Mouse (Mus musculus): ENCODE measurements at regions not wholly inside any gene's neighbourhood (a gene's known extent, or its start where the extent isn't known, plus 50 kb on each side); places are given as distances from the start of the nearest gene placed in this dataset.
"Not testable (repeated sequence)": the region's sequence is repeated elsewhere in the genome, so short reads cannot be mapped to it uniquely, and the experiment has no call there.

DNA sequence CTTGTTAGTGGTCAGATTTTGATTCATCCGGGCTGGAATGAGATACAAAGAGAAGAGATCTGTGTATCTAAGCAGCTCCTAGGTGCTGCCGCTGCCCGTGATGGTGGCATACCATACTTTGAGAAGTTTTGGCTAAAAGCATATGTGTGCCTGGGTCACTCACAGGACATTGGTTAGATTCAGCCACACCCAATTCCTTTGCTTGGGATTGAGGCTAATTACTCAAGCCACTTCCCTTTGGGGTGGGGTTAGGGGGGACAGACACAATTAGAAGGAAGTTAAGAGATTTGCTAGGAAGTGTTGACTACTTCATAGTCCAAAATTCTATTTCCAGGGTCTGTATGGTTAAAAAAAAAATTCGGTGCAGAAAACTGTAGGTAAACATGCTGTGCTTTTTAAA, 97.9 kb upstream of the Klf4 start:
- DNase-seq (ENCODE audit: low read depth, low spot score) = not testable (repeated sequence)
- WGBS = 79% methylated on average over 4 of the region's 4 CpGs

DNA sequence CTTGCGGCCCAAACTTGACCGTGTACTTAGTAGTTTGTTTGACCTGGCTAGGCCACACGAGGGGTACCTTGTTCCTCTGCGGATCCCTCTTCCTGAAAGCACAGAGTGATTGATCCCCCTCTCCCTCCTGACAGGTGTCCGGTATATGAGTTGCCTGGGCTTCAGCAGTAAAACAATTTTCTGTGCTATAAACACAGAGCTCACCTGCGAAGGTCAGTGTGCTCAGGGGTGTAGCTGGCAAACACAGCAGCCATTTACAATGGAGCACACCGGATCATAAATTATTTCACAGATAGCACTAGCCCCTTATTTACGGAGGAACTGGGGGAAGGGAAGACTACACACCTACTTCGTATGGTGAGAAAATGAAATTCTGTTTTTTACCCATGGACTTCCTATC, 92.5 kb upstream of the Klf4 start:
- WGBS = 34% methylated on average over 9 of the region's 9 CpGs
- peak; percentile 70 for DNase-seq (ENCODE audit: low read depth, low spot score)

DNA sequence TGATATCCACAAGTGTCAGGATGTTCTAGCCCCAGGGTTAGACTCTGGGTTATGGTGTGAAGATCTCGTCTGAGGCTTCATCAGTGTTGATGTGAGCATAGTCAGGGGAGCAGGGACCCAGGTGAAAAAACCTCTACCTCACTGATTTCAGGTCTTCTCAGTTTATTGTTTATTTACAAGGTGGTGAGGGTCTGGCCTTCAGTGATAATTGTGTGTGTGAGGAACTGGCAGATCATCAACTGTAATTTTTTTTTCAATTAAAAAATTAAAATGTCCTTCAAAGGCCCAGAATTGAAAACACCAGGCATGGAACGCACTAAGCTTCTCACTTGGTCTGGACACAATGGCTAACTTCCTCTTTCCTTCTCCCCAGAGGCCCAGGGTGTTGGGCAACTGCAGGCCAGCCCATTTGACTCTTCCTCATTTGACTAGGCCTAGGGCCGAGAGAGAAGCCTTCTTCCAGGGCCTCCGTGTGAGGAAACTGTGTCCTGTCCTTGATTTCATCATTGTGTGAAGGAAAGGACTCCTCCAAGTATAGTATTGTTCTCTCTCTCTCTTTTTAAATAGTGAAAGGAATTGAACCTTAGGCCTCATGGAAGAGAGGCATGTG, 91.0 kb upstream of the Klf4 start:
- no peak for DNase-seq (ENCODE audit: low read depth, low spot score)
- WGBS = 63% methylated on average over 4 of the region's 4 CpGs

DNA sequence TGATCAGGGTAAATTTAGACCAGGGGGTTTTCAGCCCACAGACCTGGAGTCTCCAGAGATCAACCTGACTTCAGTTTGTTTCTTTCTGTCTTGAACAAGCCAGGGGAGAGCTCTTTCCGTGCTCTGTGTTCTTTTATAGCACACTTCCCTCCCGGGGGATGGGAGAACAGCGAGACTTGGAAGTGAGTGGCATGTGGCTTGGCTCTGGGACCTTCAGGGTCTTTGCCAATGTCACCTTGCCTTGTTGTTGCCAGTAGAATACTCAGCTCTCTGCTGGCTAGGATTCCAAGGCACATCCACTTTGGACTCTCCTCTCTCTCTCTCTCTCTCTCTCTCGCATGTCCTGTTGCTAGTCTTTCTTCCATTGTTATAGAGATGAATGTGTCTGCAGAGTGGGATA, 90.4 kb upstream of the Klf4 start:
- no peak for DNase-seq (ENCODE audit: low read depth, low spot score)
- 61% methylated on average over 4 of the region's 4 CpGs for WGBS

DNA sequence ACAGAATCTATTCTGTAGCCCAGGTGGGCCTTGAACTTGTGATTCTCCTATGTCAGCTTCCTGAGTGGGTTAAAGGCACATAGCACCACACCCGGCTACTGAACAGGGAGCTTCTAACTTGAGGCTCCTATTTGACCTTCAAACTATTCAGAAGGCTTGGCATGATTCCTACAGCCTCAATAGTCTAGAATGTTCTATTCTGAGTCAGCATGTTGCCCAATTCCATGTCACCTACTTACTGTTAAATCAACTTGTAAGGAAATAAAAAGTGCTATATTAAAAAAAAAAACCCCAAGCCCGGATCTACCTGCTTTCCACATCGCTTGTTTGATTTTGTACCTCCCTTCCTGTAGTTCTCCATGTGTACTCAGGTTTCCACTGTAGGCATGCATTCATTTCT, 87.6 kb upstream of the Klf4 start:
- 47% methylated on average over 3 of the region's 3 CpGs for WGBS
- DNase-seq (ENCODE audit: low read depth, low spot score) = no peak

DNA sequence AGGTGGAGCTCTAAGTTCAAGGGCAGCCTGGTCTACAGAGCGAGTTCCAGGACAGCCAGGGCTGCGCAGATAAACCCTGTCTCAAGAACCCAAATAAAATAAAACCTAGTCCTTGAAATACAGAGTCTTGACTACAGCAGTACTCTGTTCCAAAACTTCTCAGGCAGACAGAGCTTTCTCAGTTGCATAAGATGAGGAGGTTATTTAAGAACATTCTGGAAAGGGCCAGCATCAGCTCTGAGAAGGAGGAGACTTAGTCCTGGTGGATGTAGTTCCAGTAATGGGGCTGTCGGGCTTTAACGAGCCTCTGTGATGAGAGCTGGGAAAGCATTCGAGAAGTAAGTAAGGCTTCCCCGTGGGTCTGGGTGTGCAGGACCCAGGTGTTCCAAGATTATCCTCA, 83.5 kb upstream of the Klf4 start:
- WGBS = 64% methylated on average over 6 of the region's 6 CpGs

DNA sequence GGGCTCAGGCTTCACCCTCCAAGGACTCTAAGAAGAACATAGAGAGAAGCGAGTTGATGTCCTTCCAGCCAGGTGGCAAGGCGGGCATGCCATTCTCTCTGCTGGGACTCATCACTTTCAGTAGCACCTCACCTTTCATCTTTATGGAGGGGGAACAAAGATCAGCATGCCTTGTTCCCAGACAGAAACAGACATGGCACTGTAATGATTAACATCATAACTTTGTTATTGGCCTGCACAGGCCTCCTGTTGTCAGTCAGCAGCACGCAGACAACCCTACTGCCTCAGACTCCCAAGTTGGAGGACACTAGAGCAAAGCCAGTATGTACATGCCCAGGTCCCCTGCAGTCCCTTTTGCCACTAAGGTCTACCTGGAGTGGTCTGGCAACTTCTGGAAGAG, 81.3 kb upstream of the Klf4 start:
- 37% methylated on average over 3 of the region's 3 CpGs for WGBS
- no peak for DNase-seq (ENCODE audit: low read depth, low spot score)

More for the DNA sequence above, 83.5 kb upstream of the Klf4 start:
- no peak for DNase-seq (ENCODE audit: low read depth, low spot score)

DNA sequence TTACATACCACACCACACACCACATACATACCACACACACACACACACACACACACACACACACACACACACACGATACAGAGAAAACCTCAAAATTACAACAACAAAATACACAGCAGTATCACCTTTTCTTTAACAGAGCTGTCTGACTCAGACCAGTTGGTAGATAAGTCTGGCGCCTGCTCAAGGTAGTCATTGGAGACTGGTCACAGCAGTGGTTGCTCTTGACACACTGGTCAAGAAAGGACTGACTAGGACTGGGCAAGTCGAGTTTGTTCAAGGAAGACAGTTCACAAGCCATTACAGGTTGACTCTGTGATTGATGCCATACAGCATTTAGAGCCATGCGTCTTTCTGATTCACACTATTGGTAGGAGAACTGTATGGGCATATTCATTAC, 78.7 kb upstream of the Klf4 start:
- WGBS = 92% methylated on average over 4 of the region's 4 CpGs

DNA sequence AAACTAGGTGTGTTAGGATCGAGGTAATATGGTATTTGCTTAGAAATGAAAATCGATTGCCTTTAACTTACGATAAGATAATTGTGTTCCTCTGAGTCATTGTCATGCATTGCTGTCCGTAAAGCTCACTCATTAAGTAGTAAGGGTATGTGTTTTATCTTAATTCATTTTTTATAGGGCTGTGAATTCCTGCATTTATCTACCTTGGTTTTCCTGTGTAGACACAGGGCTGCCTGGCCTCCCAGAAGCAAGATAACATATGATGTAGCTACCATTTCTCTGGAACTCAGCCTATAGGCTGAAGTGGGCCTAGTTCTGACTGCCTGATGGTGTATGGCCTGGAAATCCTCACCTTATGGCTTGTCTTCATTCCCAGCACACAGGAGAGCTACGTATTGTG, 76.9 kb upstream of the Klf4 start:
- DNase-seq (ENCODE audit: low read depth, low spot score) = no peak
- 30% methylated on average over 5 of the region's 5 CpGs for WGBS

More for the DNA sequence above, 78.7 kb upstream of the Klf4 start:
- DNase-seq (ENCODE audit: low read depth, low spot score) = no peak

DNA sequence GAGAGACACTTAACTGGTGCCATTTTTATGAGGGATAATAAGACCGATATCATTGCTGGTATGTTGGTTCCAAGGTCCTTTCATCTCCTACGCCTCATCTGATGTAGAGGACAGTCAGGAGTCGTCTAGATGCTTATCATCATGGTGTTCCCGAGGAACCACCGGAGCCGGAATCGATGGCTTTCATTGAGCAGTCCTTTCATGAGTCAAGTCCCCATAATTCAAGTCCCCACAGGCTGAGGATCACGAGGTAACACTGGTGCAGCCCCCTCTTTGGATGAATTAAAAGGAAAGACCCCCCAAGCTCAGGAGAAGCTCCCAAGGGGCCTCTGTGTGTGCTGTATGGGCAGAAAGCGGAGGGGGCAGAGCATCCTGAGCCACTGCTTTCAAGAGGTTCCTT, 73.3 kb upstream of the Klf4 start:
- DNase-seq (ENCODE audit: low read depth, low spot score) = no peak
- 54% methylated on average over 9 of the region's 9 CpGs for WGBS

DNA sequence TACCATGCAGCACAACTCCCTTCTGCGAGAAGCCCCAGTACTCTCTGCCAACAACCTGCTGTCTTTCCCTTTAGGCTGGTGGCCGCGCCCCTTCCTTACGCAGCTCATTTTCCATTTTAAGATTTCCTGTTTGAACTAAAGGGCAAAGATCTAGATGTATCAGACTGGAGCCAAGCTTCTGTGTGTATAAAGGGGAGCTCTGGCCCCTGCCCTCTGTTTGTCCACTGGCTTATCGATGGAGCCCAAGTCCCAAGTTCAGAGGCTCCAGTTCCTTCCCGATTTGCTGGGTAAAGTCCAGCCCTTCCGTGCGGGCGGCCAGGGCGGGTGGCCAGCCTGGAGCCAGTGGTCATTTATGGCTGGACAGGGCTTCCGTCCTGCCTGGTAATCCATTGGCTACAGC, 72.6 kb upstream of the Klf4 start:
- peak; percentile 81 for DNase-seq (ENCODE audit: low read depth, low spot score)
- 29% methylated on average over 11 of the region's 11 CpGs for WGBS

DNA sequence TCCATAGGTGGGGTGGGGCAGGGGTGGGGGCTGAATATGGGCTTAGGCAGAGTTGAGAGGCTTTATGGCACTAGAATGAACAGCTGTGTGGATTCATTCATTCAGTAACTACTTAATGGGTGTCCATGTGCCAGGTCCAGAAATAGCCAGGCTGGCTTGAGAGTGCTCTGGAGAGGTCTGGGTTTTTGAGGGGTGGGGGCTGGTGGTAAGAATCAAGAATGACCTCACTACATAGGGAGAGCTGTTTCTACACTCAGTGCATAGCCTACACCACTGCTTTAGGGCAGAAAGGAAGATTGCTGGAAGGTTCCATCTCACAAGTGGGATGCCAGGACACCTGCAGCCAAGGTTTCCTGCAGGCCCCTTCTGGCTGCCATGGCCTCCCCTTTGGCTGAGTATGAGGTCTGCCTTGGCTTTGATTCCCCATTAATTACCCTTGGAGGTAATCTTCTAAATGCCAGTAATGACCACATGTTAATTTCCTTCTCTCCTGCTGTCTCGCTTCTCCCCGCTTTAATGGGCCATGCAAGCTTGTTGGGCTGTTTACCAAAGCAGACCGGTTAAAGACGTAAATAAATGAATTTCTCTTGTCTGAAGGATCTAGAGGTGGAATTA, 71.7 kb upstream of the Klf4 start:
- no peak for DNase-seq (ENCODE audit: low read depth, low spot score)
- WGBS = 85% methylated on average over 4 of the region's 4 CpGs

DNA sequence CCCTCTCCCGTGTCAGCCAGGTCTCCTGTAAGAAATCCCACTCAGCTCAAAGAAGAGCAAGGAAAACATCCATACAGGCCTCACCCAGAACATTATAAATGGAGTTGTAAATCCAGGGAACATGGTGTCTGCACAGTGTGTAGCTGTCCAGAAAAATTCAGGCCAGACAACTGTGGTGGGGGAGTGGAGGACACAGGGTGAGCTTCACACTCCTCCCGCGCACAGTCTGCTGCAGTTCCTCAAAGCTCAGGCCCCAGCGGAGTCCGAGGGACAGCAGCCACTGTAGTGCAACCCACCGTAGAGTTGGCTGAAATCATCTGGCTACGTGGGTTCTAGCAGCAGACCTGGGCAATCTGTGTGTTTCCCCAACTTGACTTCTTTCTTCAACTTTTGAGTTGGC, 62.9 kb upstream of the Klf4 start:
- 90% methylated on average over 7 of the region's 7 CpGs for WGBS
- DNase-seq (ENCODE audit: low read depth, low spot score) = no peak

DNA sequence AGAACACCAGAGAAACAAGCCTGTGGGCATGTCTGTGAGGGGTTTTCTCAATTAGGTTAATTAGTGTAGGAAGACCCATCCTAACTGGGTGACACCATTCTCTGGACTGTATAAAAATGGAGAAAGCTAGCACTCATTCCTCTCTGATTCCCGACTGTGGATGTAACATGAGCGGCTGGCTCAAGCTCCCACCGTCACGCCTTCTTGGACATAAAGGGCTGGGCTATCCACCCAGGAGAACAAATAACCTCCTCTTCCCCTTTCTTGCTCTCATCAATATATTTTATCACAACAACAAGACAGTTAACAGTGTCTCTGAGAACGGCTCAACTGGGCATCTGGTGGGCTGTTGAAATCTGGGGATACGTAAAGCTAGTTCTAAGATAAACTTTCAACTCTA, 62.4 kb upstream of the Klf4 start:
- no peak for DNase-seq (ENCODE audit: low read depth, low spot score)
- 82% methylated on average over 6 of the region's 6 CpGs for WGBS

DNA sequence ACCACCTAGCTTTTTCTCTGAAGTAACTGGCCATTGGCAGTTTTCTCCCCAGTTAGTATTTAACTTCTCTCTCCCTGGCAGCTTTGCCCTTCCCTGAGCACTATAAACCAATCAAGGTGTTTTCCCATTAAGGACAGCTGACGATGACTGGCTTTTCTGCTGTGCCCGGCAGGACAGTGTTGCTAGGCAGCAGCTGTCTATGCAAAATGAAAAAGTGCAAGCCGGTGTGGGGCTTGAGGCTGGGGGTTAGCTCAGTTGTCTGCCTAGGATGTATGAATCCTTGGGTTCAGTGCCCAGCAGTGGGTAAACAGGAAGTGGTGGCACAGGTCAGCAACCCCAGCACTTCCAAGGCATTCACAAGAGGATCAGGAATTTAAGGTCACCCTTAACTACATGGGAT, 60.9 kb upstream of the Klf4 start:
- no peak for DNase-seq (ENCODE audit: low read depth, low spot score)
- WGBS = 17% methylated on average over 3 of the region's 3 CpGs

DNA sequence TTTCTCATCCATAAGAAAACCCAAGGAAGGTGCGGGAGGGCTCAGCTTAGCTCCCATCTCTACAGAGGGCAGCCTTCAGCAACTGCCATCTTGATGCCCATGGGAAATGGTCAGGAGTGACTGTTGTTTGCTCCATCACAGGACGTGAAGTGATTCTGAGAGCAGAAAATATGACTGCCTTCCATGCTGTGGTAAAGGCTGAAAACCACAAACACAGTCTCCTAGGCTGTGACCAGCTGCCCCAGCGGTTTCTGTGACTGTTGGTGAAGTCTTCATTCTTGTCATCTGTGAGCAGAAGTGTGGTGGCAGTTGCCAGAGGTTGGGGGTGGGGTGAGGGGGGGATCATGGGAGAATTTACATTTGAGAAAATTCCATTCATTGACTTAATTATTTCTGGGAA, 53.9 kb upstream of the Klf4 start:
- 87% methylated on average over 3 of the region's 3 CpGs for WGBS

DNA sequence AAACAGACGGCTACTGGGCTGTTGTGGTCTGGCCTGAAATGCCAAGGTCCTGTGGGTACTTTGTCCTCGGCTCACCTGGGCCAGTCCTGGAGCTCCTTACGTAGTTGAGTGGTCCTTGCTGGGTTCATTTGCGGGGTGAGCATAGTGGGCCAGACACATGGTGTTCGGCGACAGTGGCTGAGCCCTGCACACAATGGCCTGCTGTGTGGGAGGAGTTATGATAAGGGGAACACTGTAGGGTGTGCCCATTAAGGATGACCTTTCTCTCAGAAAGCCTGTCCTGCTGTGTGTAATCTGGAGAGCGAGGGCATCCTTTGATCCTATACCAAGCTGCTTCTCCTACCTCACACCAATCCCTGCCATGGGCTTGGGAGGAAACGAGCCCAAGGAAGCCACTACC, 51.3 kb upstream of the Klf4 start:
- no peak for DNase-seq (ENCODE audit: low read depth, low spot score)
- 83% methylated on average over 8 of the region's 8 CpGs for WGBS

More for the DNA sequence above, 53.9 kb upstream of the Klf4 start:
- DNase-seq (ENCODE audit: low read depth, low spot score) = no peak
